Mouse (Mus musculus) heart, embryonic 12.5 days (tissue): ENCODE measurements around the gene Rpl27. TPM values are rescaled to one million over a fixed set of nuclear protein-coding genes. Genes with fewer than 3 reads are reported as not detected.
A peak's percentile ranks its signal among the peaks of the same experiment; 100 is the strongest.
"Not testable (repeated sequence)": the region's sequence is repeated elsewhere in the genome, so short reads cannot be mapped to it uniquely, and the experiment has no call there.

ENCODE experiments used
- ATAC-seq: fragments of 200-750 bp; cut with Nextera tagmentation; 2 replicates; pipeline ENCODE4 v1.8.0; 2017; ENCODE audit warnings: moderate TSS enrichment, moderate library complexity; ENCODE audit not compliant: insufficient number of reproducible peaks, low FRiP score
- H3K27ac ChIP-seq: fragments of 300-500 bp; sonication (generic); 2 replicates; pipeline ENCODE4 v1.5.1; 2016; ENCODE audit warnings: mild to moderate bottlenecking, moderate library complexity; ENCODE audit not compliant: poor library complexity, severe bottlenecking
- H3K27me3 ChIP-seq: fragments of 300-500 bp; sonication (generic); replicated peaks from 2 replicates; pipeline ENCODE4 v1.6.1; 2016; ENCODE audit warnings: mild to moderate bottlenecking, moderate library complexity
- H3K36me3 ChIP-seq: fragments of 300-500 bp; sonication (generic); 2 replicates; pipeline ENCODE4 v1.6.1; 2016; ENCODE audit warnings: mild to moderate bottlenecking, moderate library complexity
- H3K4me1 ChIP-seq: fragments of 300-500 bp; sonication (generic); replicated peaks from 2 replicates; pipeline ENCODE4 v1.6.1; 2016; ENCODE audit warnings: mild to moderate bottlenecking
- H3K4me2 ChIP-seq: fragments of 300-500 bp; sonication (generic); 2 replicates; pipeline ENCODE4 v1.6.1; 2016; ENCODE audit warnings: mild to moderate bottlenecking, moderate library complexity
- H3K4me3 ChIP-seq: fragments of 300-500 bp; sonication (generic); 2 replicates; pipeline ENCODE4 v1.5.1; 2016; ENCODE audit warnings: mild to moderate bottlenecking
- H3K9ac ChIP-seq: fragments of 300-500 bp; sonication (generic); 2 replicates; pipeline ENCODE4 v1.6.1; 2016; ENCODE audit warnings: mild to moderate bottlenecking, moderate library complexity
- H3K9me3 ChIP-seq: fragments of 300-500 bp; sonication (generic); replicated peaks from 2 replicates; pipeline ENCODE4 v1.6.1; 2016; ENCODE audit warnings: mild to moderate bottlenecking, moderate library complexity
- WGBS: fragments of 180-500 bp; shearing (Covaris S2); methylation state at CpG from one replicate; pipeline ENCODE4 v1.1.7; 2016; 5-methylcytosine and 5-hydroxymethylcytosine counted together
- polyA plus RNA-seq: library from polyadenylated mRNA; unstranded; fragments of >200 nt; fragmentation: Nextera tagmentation; extraction: Ambion mirVana; gene quantifications from 2 replicates; pipeline ENCODE4 v1.2.1, GENCODE M21; 2016

The Rpl27 gene
- polyA plus RNA-seq, 1 experiment from 2014 or later: 247 TPM

DNA sequence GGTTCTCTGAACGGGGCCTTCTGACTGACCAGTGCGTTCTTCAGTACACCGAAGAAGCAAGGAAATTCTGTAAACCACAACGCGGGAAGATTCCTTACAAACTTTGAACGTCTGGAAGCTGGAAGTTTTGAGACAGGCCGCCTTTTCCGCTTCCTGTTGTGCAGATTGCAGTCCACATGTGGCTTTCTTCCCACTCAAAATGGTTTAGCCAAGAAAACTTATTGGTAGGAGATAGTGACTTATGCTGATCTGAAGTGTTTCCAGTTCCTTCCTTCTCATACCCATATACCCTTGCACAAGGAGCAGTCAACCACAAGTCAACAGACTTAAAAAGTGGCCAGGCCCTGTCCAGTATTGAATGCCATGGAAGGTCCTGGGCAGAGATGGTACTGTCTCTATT is 15.9 kb upstream of the Rpl27 start:
- no peak for ATAC-seq
- peak overlapping the region; percentile 98 for H3K4me2 ChIP-seq

DNA sequence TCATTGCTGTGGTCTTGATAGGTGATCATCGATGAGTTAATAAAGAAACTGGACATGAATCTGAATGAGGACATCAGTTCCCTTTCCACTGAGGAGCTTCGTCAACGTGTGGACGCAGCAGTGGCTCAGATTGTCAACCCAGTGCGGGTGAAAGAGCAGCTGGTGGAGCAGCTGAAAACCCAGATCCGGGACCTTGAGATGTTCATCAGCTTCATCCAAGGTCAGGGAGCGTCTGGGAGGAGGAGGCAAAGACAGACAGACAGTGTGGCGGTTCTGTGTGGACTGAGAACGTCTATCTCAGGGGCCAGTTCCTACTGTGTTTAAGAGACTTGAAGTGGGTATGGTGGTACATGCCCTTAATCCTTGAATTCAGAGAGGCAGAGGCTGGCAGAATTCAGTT is 10.8 kb upstream of the Rpl27 start:
- ATAC-seq: no peak
- no peak overlapping the region for H3K9ac ChIP-seq
- H3K27me3 ChIP-seq: no peaks in the 10 kb centered on the region
- H3K4me2 ChIP-seq: no peak overlapping the region
- peaks cover 8% of the 10 kb centered on the region for H3K4me1 ChIP-seq
- H3K4me3 ChIP-seq: no peak overlapping the region
- H3K27ac ChIP-seq: no peak overlapping the region
- H3K9me3 ChIP-seq: no peaks in the 10 kb centered on the region
- WGBS: 85% methylated on average over 9 of the region's 9 CpGs
- peaks cover 69% of the 10 kb centered on the region for H3K36me3 ChIP-seq

More for the DNA sequence above, 15.9 kb upstream of the Rpl27 start:
- Histone ChIP-seq H3K9ac (peak overlapping the region; percentile 83; the same call in 1 of the 2 replicates), H3K36me3 (peaks cover 31% of the 10 kb centered on the region), H3K9me3 (no peaks in the 10 kb centered on the region), H3K27me3 (no peaks in the 10 kb centered on the region), H3K4me3 (peak overlapping the region; percentile 89), H3K4me1 (peaks cover 29% of the 10 kb centered on the region), H3K27ac (no peak overlapping the region)
- WGBS: 52% methylated on average over 8 of the region's 8 CpGs

GRCm38 (mm10) chr11:101433396-101433795 is 8.7 kb upstream of the Rpl27 start:
- ATAC-seq: no peak

DNA sequence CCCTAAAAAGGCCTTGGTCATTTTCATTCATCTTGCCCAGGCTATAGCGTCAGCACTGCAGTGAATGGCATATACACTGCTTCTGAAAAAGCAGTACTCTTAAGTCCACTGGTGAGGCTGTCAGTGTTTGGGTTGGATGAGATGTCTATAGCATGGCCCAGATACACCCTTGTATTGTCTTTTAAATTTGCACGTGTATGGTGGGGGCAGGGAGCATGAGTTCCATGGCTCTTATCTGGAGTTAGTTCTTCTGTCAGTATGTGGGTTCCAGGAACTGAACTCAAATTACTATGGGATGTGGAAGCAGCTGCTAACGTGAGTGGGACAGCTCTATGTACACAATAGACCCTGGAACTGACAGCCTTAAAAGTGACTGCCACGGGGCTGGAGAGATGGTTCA is 6.3 kb upstream of the Rpl27 start:
- H3K4me2 ChIP-seq: no peak overlapping the region

More at GRCm38 (mm10) chr11:101433396-101433795, 8.7 kb upstream of the Rpl27 start:
- H3K9ac ChIP-seq: no peak overlapping the region
- no peaks in the 10 kb centered on the region for H3K27me3 ChIP-seq
- no peak overlapping the region for H3K4me3 ChIP-seq
- no peak overlapping the region for H3K4me2 ChIP-seq
- peaks cover 69% of the 10 kb centered on the region for H3K36me3 ChIP-seq
- no peaks in the 10 kb centered on the region for H3K4me1 ChIP-seq
- WGBS: 87% methylated on average over 13 of the region's 13 CpGs
- no peak overlapping the region for H3K27ac ChIP-seq
- H3K9me3 ChIP-seq: no peaks in the 10 kb centered on the region

GRCm38 (mm10) chr11:101436916-101437315 is 5.2 kb upstream of the Rpl27 start:
- Histone ChIP-seq H3K27ac (no peak overlapping the region), H3K9ac (no peak overlapping the region), H3K36me3 (peaks cover 39% of the 10 kb centered on the region), H3K4me1 (no peaks in the 10 kb centered on the region), H3K4me3 (no peak overlapping the region), H3K4me2 (no peak overlapping the region), H3K9me3 (no peaks in the 10 kb centered on the region), H3K27me3 (no peaks in the 10 kb centered on the region)
- ATAC-seq: no peak
- 74% methylated on average over 4 of the region's 4 CpGs for WGBS

More for the DNA sequence above, 6.3 kb upstream of the Rpl27 start:
- Histone ChIP-seq H3K27me3 (no peaks in the 10 kb centered on the region), H3K4me1 (no peaks in the 10 kb centered on the region), H3K9me3 (no peaks in the 10 kb centered on the region), H3K36me3 (peaks cover 50% of the 10 kb centered on the region), H3K27ac (no peak overlapping the region), H3K4me3 (no peak overlapping the region), H3K9ac (no peak overlapping the region)
- WGBS: 74% methylated on average over 4 of the region's 4 CpGs
- ATAC-seq: no peak

DNA sequence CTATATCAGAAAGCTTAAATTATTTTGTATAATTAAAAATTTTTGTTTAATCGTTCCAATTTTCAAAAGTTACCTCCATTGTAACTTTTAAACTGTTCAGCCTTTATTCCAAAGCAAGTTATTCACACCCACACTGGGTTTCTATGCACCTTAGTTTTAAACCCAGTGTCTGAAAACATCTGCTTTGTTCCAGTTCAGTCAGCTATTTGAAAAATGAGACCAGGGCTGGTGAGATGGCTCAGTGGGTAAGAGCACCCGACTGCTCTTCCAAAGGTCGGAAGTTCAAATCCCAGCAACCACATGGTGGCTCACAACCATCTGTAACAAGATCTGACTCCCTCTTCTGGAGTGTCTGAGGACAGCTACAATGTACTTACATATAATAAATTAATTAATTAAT is 4.1 kb upstream of the Rpl27 start:
- H3K27ac ChIP-seq, H3K4me3 ChIP-seq, H3K9ac ChIP-seq, H3K9me3 ChIP-seq, H3K4me1 ChIP-seq, ATAC-seq, H3K27me3 ChIP-seq, H3K4me2 ChIP-seq: not testable (repeated sequence)
- peaks cover 31% of the 10 kb centered on the region for H3K36me3 ChIP-seq
- WGBS: 58% methylated on average over 3 of the region's 3 CpGs

DNA sequence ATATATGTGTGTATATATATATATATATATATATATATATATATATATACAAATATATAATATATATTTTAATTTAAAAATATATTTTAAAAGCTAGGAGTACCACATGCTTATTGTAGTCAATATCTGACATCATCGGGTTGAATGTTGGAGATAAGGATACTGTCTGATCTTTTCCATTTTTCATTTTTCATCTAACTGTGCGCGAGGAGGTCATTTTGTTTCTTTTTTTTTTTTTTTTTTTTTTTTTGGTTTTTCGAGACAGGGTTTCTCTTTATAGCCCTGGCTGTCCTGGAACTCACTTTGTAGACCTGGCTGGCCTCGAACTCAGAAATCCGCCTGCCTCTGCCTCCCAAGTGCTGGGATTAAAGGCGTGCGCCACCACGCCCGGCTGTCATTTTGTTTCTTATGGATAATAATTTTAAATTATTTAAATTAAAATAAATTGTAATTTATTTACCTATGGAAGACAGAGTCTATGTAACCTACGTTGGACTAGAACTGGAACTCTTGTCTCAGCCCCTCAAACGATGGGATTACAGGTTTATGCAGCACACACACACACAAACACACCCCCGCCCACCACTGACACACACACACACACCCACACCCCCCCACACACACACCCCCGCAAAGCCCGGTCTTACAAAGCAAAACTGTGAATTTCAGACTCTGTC is 510 bp upstream of the Rpl27 start:
- ATAC-seq, H3K27me3 ChIP-seq, H3K27ac ChIP-seq, H3K9me3 ChIP-seq: not testable (repeated sequence)
- 38% methylated on average over 15 of the region's 15 CpGs for WGBS
- Histone ChIP-seq H3K4me1 (peaks cover 22% of the 10 kb centered on the region), H3K4me3 (peak overlapping the region; percentile 90), H3K4me2 (peak overlapping the region; percentile 64), H3K36me3 (peaks cover 31% of the 10 kb centered on the region), H3K9ac (0 out of 2 replicates have a peak overlapping the region, but pooled peaks have one; percentile 62)

GRCm38 (mm10) chr11:101442760-101443159 is 662 bp downstream of the Rpl27 start:
- ATAC-seq: no peak
- peak overlapping the region; percentile 90 for H3K4me3 ChIP-seq
- H3K9ac ChIP-seq: peak overlapping the region; percentile 97
- peaks cover 31% of the 10 kb centered on the region for H3K36me3 ChIP-seq
- H3K4me2 ChIP-seq: peak overlapping the region; percentile 98
- under 1% methylated on average over 14 of the region's 14 CpGs for WGBS
- no peaks in the 10 kb centered on the region for H3K27me3 ChIP-seq
- no peaks in the 10 kb centered on the region for H3K9me3 ChIP-seq
- H3K27ac ChIP-seq: peak overlapping the region; percentile 94
- peaks cover 22% of the 10 kb centered on the region for H3K4me1 ChIP-seq

GRCm38 (mm10) chr11:101446319-101446718 is 4.2 kb downstream of the Rpl27 start:
- Histone ChIP-seq H3K4me3 (no peak overlapping the region), H3K27ac (no peak overlapping the region), H3K36me3 (peaks cover 31% of the 10 kb centered on the region), H3K9ac (no peak overlapping the region), H3K4me1 (peaks cover 37% of the 10 kb centered on the region), H3K27me3 (no peaks in the 10 kb centered on the region), H3K4me2 (no peak overlapping the region), H3K9me3 (no peaks in the 10 kb centered on the region)
- ATAC-seq: no peak
- 78% methylated on average over 1 of the region's 1 CpGs for WGBS

- H3K4me2 ChIP-seq, H3K9me3 ChIP-seq, H3K27ac ChIP-seq, H3K9ac ChIP-seq, H3K27me3 ChIP-seq, ATAC-seq, H3K4me3 ChIP-seq: not testable (repeated sequence)
- H3K36me3 ChIP-seq: peaks cover 31% of the 10 kb centered on the region
- peaks cover 41% of the 10 kb centered on the region for H3K4me1 ChIP-seq
- 87% methylated on average over 8 of the region's 8 CpGs for WGBS
Measured at GRCm38 (mm10) chr11:101446860-101447259, 4.8 kb downstream of the Rpl27 start.

GRCm38 (mm10) chr11:101447786-101448185 is 5.7 kb downstream of the Rpl27 start:
- H3K9me3 ChIP-seq: no peaks in the 10 kb centered on the region

More at GRCm38 (mm10) chr11:101447786-101448185, 5.7 kb downstream of the Rpl27 start:
- 81% methylated on average over 5 of the region's 5 CpGs for WGBS
- Histone ChIP-seq H3K4me1 (peaks cover 45% of the 10 kb centered on the region), H3K27me3 (no peaks in the 10 kb centered on the region), H3K36me3 (peaks cover 31% of the 10 kb centered on the region), H3K27ac (peak overlapping the region; percentile 61), H3K4me3 (no peak overlapping the region), H3K4me2 (peak overlapping the region; percentile 63), H3K9ac (peak overlapping the region; percentile 57; the same call in 1 of the 2 replicates)
- ATAC-seq: no peak
